8 mouse cellular contexts compared by ENCODE assay signal in the genomic region with DNA sequence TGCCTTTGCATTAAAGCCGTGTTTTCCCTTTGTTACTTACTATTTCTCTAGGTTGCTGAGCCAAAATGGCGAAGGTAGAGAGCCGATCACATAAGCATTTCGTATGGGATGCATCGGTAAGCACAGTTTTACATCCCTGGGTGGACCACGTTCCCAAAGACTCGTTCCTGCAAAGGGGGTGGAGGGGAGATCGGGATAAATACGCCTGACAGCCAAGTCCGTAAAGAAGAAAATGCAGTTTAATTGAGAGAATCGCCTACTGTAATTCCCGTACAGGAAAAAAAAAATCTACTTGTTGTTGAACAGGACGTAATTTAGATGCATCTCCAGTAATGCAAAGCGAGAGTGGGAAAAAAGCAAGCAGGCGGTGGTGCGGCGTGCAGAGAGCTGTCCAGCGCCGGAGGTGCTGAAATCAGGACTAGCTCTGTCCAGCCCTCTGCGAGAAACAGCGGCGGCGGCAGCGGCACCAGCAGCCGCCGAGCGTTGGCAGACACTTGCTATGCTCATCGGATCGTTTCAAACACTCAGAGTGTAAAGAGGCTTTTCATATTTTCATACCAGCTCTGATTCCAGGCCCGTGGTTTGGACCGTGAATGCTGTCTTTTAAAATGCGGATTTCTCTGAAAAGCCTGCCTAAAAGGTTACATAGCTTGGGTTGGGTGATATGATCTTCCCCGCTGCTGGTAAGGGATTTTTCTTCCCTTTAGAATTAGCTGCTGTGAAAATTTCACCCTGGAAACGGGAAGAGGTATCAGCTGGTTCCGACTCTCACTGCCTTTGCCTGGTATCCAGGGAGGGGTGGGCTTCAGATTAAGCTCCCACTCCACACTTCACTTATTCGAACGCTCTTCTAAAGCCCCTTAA.
DNase-seq lines count a peak whose midpoint lies in the region; ATAC-seq lines count a peak whose summit lies in the region.

No protein-coding gene starts in this region.

- peak; percentile 82 for ATAC-seq in common myeloid progenitor, adult 5-6 weeks (replicated peaks; ENCODE audit: low read depth, poor library complexity, severe bottlenecking)
- no peak for ATAC-seq in erythroid progenitor cell, adult 5-6 weeks (replicated peaks; ENCODE audit: low FRiP score, poor library complexity, severe bottlenecking)

- intact Hi-C loops in gastrocnemius, postnatal 14 days (cut with DNase I; ENCODE audit: low total_unique reads): no loop called here

- DNase-seq in adrenal gland, adult 2 months: peak; percentile 52
- peak; percentile 65 for DNase-seq in gastrocnemius, postnatal 14 days
- peak; percentile 63 for DNase-seq in hindlimb bud, embryonic 11.5 days (ENCODE audit: extremely low spot score, low read depth, low spot score)
- DNase-seq in left cerebral cortex, adult 18-20 months (ENCODE audit: low spot score in 2 of 2): peak; percentile 76 to 83
- DNase-seq in lung, postnatal 36 days: peak; percentile 51
- peak; percentile 85 for DNase-seq in right cerebral cortex, postnatal 10 days (ENCODE audit: low spot score in 2 of 2)
